Mouse (Mus musculus): ENCODE results near the gene Havcr1. TPM values are rescaled to one million over a fixed set of nuclear protein-coding genes. Genes with fewer than 3 reads are reported as not detected.
A peak's percentile ranks its signal among the peaks of the same experiment; 100 is the strongest.
"Not testable (repeated sequence)": the region's sequence is repeated elsewhere in the genome, so short reads cannot be mapped to it uniquely, and the experiment has no call there.

Gene Havcr1
- total RNA-seq (2017) = not detected in 2 replicates

- not testable (repeated sequence) for ATAC-seq (replicated peaks in 1 of 2; ENCODE audit: insufficient read depth in 1 of 2, low FRiP score in 2 of 2, low TSS enrichment in 1 of 2, low read depth in 1 of 2, poor library complexity in 2 of 2, severe bottlenecking in 2 of 2)
These were observed at the start of gene Havcr1 for GRCm38 (mm10) chr11:46735076-46735475. Havcr1 (plus strand) TSS chr11:46735080.

GRCm38 (mm10) chr11:46690136-46690535 lies 44.7 kb upstream of the Havcr1 start:
- ATAC-seq (replicated peaks in 1 of 2; ENCODE audit: insufficient read depth in 1 of 2, low FRiP score in 2 of 2, low TSS enrichment in 1 of 2, low read depth in 1 of 2, poor library complexity in 2 of 2, severe bottlenecking in 2 of 2) = no peak

GRCm38 (mm10) chr11:46695849-46696248 lies 39.0 kb upstream of the Havcr1 start:
- not testable (repeated sequence) for ATAC-seq (replicated peaks in 1 of 2; ENCODE audit: insufficient read depth in 1 of 2, low FRiP score in 2 of 2, low TSS enrichment in 1 of 2, low read depth in 1 of 2, poor library complexity in 2 of 2, severe bottlenecking in 2 of 2)

- no peak for ATAC-seq (replicated peaks in 1 of 2; ENCODE audit: insufficient read depth in 1 of 2, low FRiP score in 2 of 2, low TSS enrichment in 1 of 2, low read depth in 1 of 2, poor library complexity in 2 of 2, severe bottlenecking in 2 of 2)
These were observed 37.2 kb upstream of the Havcr1 start for GRCm38 (mm10) chr11:46697433-46698277.

GRCm38 (mm10) chr11:46698278-46698655 lies 36.6 kb upstream of the Havcr1 start:
- ATAC-seq (replicated peaks in 1 of 2; ENCODE audit: insufficient read depth in 1 of 2, low FRiP score in 2 of 2, low TSS enrichment in 1 of 2, low read depth in 1 of 2, poor library complexity in 2 of 2, severe bottlenecking in 2 of 2) = no peak

- ATAC-seq (replicated peaks in 1 of 2; ENCODE audit: insufficient read depth in 1 of 2, low FRiP score in 2 of 2, low TSS enrichment in 1 of 2, low read depth in 1 of 2, poor library complexity in 2 of 2, severe bottlenecking in 2 of 2) = no peak
These were observed 36.0 kb upstream of the Havcr1 start for GRCm38 (mm10) chr11:46698830-46699229.

GRCm38 (mm10) chr11:46706664-46707356 lies 28.1 kb upstream of the Havcr1 start, which contains the start of gene Timd2:
Timd2 (minus strand) TSS chr11:46707061.
- no peak for ATAC-seq (replicated peaks in 1 of 2; ENCODE audit: insufficient read depth in 1 of 2, low FRiP score in 2 of 2, low TSS enrichment in 1 of 2, low read depth in 1 of 2, poor library complexity in 2 of 2, severe bottlenecking in 2 of 2)

- no peak for ATAC-seq (replicated peaks in 1 of 2; ENCODE audit: insufficient read depth in 1 of 2, low FRiP score in 2 of 2, low TSS enrichment in 1 of 2, low read depth in 1 of 2, poor library complexity in 2 of 2, severe bottlenecking in 2 of 2)
These were observed 3.3 kb upstream of the Havcr1 start for GRCm38 (mm10) chr11:46731541-46732070.

GRCm38 (mm10) chr11:46733242-46733789 lies 1.6 kb upstream of the Havcr1 start:
- ATAC-seq (replicated peaks in 1 of 2; ENCODE audit: insufficient read depth in 1 of 2, low FRiP score in 2 of 2, low TSS enrichment in 1 of 2, low read depth in 1 of 2, poor library complexity in 2 of 2, severe bottlenecking in 2 of 2) = peak; percentile 72 to 87

- ATAC-seq (replicated peaks in 1 of 2; ENCODE audit: insufficient read depth in 1 of 2, low FRiP score in 2 of 2, low TSS enrichment in 1 of 2, low read depth in 1 of 2, poor library complexity in 2 of 2, severe bottlenecking in 2 of 2) = no peak
These were observed 263 bp upstream of the Havcr1 start for GRCm38 (mm10) chr11:46734617-46735016.

- no peak for ATAC-seq (replicated peaks in 1 of 2; ENCODE audit: insufficient read depth in 1 of 2, low FRiP score in 2 of 2, low TSS enrichment in 1 of 2, low read depth in 1 of 2, poor library complexity in 2 of 2, severe bottlenecking in 2 of 2)
These were observed 4.6 kb downstream of the Havcr1 start for GRCm38 (mm10) chr11:46739501-46739900.

GRCm38 (mm10) chr11:46740886-46741285 lies 6.0 kb downstream of the Havcr1 start:
- ATAC-seq (replicated peaks in 1 of 2; ENCODE audit: insufficient read depth in 1 of 2, low FRiP score in 2 of 2, low TSS enrichment in 1 of 2, low read depth in 1 of 2, poor library complexity in 2 of 2, severe bottlenecking in 2 of 2) = no peak

- ATAC-seq (replicated peaks in 1 of 2; ENCODE audit: insufficient read depth in 1 of 2, low FRiP score in 2 of 2, low TSS enrichment in 1 of 2, low read depth in 1 of 2, poor library complexity in 2 of 2, severe bottlenecking in 2 of 2) = no peak
These were observed 6.8 kb downstream of the Havcr1 start for GRCm38 (mm10) chr11:46741716-46742115.

- ATAC-seq (replicated peaks in 1 of 2; ENCODE audit: insufficient read depth in 1 of 2, low FRiP score in 2 of 2, low TSS enrichment in 1 of 2, low read depth in 1 of 2, poor library complexity in 2 of 2, severe bottlenecking in 2 of 2) = no peak
These were observed 13.1 kb downstream of the Havcr1 start for GRCm38 (mm10) chr11:46747996-46748395.

GRCm38 (mm10) chr11:46753662-46754061 lies 18.8 kb downstream of the Havcr1 start:
- no peak for ATAC-seq (replicated peaks in 1 of 2; ENCODE audit: insufficient read depth in 1 of 2, low FRiP score in 2 of 2, low TSS enrichment in 1 of 2, low read depth in 1 of 2, poor library complexity in 2 of 2, severe bottlenecking in 2 of 2)

GRCm38 (mm10) chr11:46754669-46755068 lies 19.8 kb downstream of the Havcr1 start:
- ATAC-seq (replicated peaks in 1 of 2; ENCODE audit: insufficient read depth in 1 of 2, low FRiP score in 2 of 2, low TSS enrichment in 1 of 2, low read depth in 1 of 2, poor library complexity in 2 of 2, severe bottlenecking in 2 of 2) = no peak

GRCm38 (mm10) chr11:46755714-46756113 lies 20.8 kb downstream of the Havcr1 start:
- ATAC-seq (replicated peaks in 1 of 2; ENCODE audit: insufficient read depth in 1 of 2, low FRiP score in 2 of 2, low TSS enrichment in 1 of 2, low read depth in 1 of 2, poor library complexity in 2 of 2, severe bottlenecking in 2 of 2) = not testable (repeated sequence)

GRCm38 (mm10) chr11:46776879-46777278 lies 42.0 kb downstream of the Havcr1 start:
- ATAC-seq (replicated peaks in 1 of 2; ENCODE audit: insufficient read depth in 1 of 2, low FRiP score in 2 of 2, low TSS enrichment in 1 of 2, low read depth in 1 of 2, poor library complexity in 2 of 2, severe bottlenecking in 2 of 2) = no peak

All from hematopoietic stem cell, adult 5-6 weeks (primary cell).